Mouse (Mus musculus): ENCODE data around the gene Xrcc2. TPM values are rescaled to one million over a fixed set of nuclear protein-coding genes. Genes with fewer than 3 reads are reported as not detected.
A peak's percentile ranks its signal among the peaks of the same experiment; 100 is the strongest.

The Xrcc2 gene
- polyA plus RNA-seq (2014; fragmentation: Nextera tagmentation; extraction: Ambion mirVana), result 8.1 and 9.0 TPM in 2 replicates

GRCm38 (mm10) chr5:25705567-25706349 is at the start of gene Xrcc2:
TSS of gene Xrcc2 (minus strand) at chr5:25705825.
- no peaks in the 10 kb centered on the region for H3K9me3 ChIP-seq (ENCODE audit: control insufficient read depth, low read length)
- H3K4me3 ChIP-seq (ENCODE audit: control insufficient read depth in 1 of 2, insufficient read depth in 1 of 2, low read depth in 1 of 2, low read length in 2 of 2), result peak within 1 kb of the TSS; percentile 85 to 97
- H3K36me3 ChIP-seq (ENCODE audit: control insufficient read depth, insufficient read depth, low read length), result peaks cover 17% of the 10 kb centered on the region
- H3K27me3 ChIP-seq (ENCODE audit: control insufficient read depth, insufficient read depth, low read length), result no peaks in the 10 kb centered on the region
- 8% methylated on average over 51 of the region's 51 CpGs for WGBS
- peaks cover 7 to 13% of the 10 kb centered on the region in 2 experiments for H3K4me1 ChIP-seq (ENCODE audit: control insufficient read depth in 2 of 2, insufficient read depth in 2 of 2, low read length in 2 of 2)
- H3K9ac ChIP-seq (ENCODE audit: low read length), result peak within 1 kb of the TSS; percentile 89
- ATAC-seq (ENCODE audit: insufficient number of reproducible peaks, insufficient read depth, low FRiP score, low read depth), result peak; percentile 90
- peak within 1 kb of the TSS; percentile 79 for H3K4me2 ChIP-seq (ENCODE audit: low read length)
- peak within 1 kb of the TSS; percentile 86 to 95 for H3K27ac ChIP-seq (replicated peaks in 1 of 2; ENCODE audit: control insufficient read depth in 1 of 2, insufficient read depth in 1 of 2, low read depth in 2 of 2, low read length in 2 of 2)

- no peaks in the 10 kb centered on the region for H3K9me3 ChIP-seq (ENCODE audit: control insufficient read depth, low read length)
- H3K36me3 ChIP-seq (ENCODE audit: control insufficient read depth, insufficient read depth, low read length), result no peaks in the 10 kb centered on the region
- no peaks in the 10 kb centered on the region for H3K27me3 ChIP-seq (ENCODE audit: control insufficient read depth, insufficient read depth, low read length)
- peak overlapping the region; percentile 65 to 75 for H3K27ac ChIP-seq (replicated peaks in 1 of 2; ENCODE audit: control insufficient read depth in 1 of 2, insufficient read depth in 1 of 2, low read depth in 2 of 2, low read length in 2 of 2)
- no peak for ATAC-seq (ENCODE audit: insufficient number of reproducible peaks, insufficient read depth, low FRiP score, low read depth)
- H3K9ac ChIP-seq (ENCODE audit: low read length), result no peak overlapping the region
- H3K4me1 ChIP-seq (ENCODE audit: control insufficient read depth in 2 of 2, insufficient read depth in 2 of 2, low read length in 2 of 2), result peaks cover 20 to 40% of the 10 kb centered on the region in 2 experiments
- WGBS, result 3% methylated on average over 2 of the region's 2 CpGs
- 0 out of 2 replicates have a peak overlapping the region, but pooled peaks have one; percentile 0 for H3K4me2 ChIP-seq (ENCODE audit: low read length)
- no peak overlapping the region for H3K4me3 ChIP-seq (ENCODE audit: control insufficient read depth in 1 of 2, insufficient read depth in 1 of 2, low read depth in 1 of 2, low read length in 2 of 2)
These were observed 48.7 kb upstream of the Xrcc2 start for GRCm38 (mm10) chr5:25754236-25754766.

GRCm38 (mm10) chr5:25753556-25754235 is 48.1 kb upstream of the Xrcc2 start:
- Histone ChIP-seq H3K36me3 (ENCODE audit: control insufficient read depth, insufficient read depth, low read length) (no peaks in the 10 kb centered on the region), H3K27me3 (ENCODE audit: control insufficient read depth, insufficient read depth, low read length) (no peaks in the 10 kb centered on the region), H3K4me3 (ENCODE audit: control insufficient read depth in 1 of 2, insufficient read depth in 1 of 2, low read depth in 1 of 2, low read length in 2 of 2) (no peak overlapping the region), H3K9me3 (ENCODE audit: control insufficient read depth, low read length) (no peaks in the 10 kb centered on the region), H3K4me2 (ENCODE audit: low read length) (0 out of 2 replicates have a peak overlapping the region, but pooled peaks have one; percentile 0), H3K4me1 (ENCODE audit: control insufficient read depth in 2 of 2, insufficient read depth in 2 of 2, low read length in 2 of 2) (peaks cover 20 to 45% of the 10 kb centered on the region in 2 experiments), H3K27ac (replicated peaks in 1 of 2; ENCODE audit: control insufficient read depth in 1 of 2, insufficient read depth in 1 of 2, low read depth in 2 of 2, low read length in 2 of 2) (peak overlapping the region; percentile 65 to 75), H3K9ac (ENCODE audit: low read length) (no peak overlapping the region)
- ATAC-seq (ENCODE audit: insufficient number of reproducible peaks, insufficient read depth, low FRiP score, low read depth), result no peak
- 42% methylated on average over 8 of the region's 8 CpGs for WGBS

- Histone ChIP-seq H3K9ac (ENCODE audit: low read length) (no peak overlapping the region), H3K36me3 (ENCODE audit: control insufficient read depth, insufficient read depth, low read length) (no peaks in the 10 kb centered on the region), H3K27ac (replicated peaks in 1 of 2; ENCODE audit: control insufficient read depth in 1 of 2, insufficient read depth in 1 of 2, low read depth in 2 of 2, low read length in 2 of 2) (no peak overlapping the region), H3K4me2 (ENCODE audit: low read length) (no peak overlapping the region), H3K27me3 (ENCODE audit: control insufficient read depth, insufficient read depth, low read length) (no peaks in the 10 kb centered on the region), H3K4me1 (ENCODE audit: control insufficient read depth in 2 of 2, insufficient read depth in 2 of 2, low read length in 2 of 2) (peaks cover 21 to 48% of the 10 kb centered on the region in 2 experiments), H3K9me3 (ENCODE audit: control insufficient read depth, low read length) (no peaks in the 10 kb centered on the region), H3K4me3 (ENCODE audit: control insufficient read depth in 1 of 2, insufficient read depth in 1 of 2, low read depth in 1 of 2, low read length in 2 of 2) (no peak overlapping the region)
- ATAC-seq (ENCODE audit: insufficient number of reproducible peaks, insufficient read depth, low FRiP score, low read depth), result no peak
- 68% methylated on average over 5 of the region's 5 CpGs for WGBS
These were observed 47.2 kb upstream of the Xrcc2 start for GRCm38 (mm10) chr5:25752862-25753261.

- H3K27ac ChIP-seq (replicated peaks in 1 of 2; ENCODE audit: control insufficient read depth in 1 of 2, insufficient read depth in 1 of 2, low read depth in 2 of 2, low read length in 2 of 2), result peak overlapping the region; percentile 61 to 77
- peaks cover 26 to 52% of the 10 kb centered on the region in 2 experiments for H3K4me1 ChIP-seq (ENCODE audit: control insufficient read depth in 2 of 2, insufficient read depth in 2 of 2, low read length in 2 of 2)
- no peak overlapping the region for H3K9ac ChIP-seq (ENCODE audit: low read length)
- H3K36me3 ChIP-seq (ENCODE audit: control insufficient read depth, insufficient read depth, low read length), result no peaks in the 10 kb centered on the region
- no peak overlapping the region for H3K4me2 ChIP-seq (ENCODE audit: low read length)
- H3K9me3 ChIP-seq (ENCODE audit: control insufficient read depth, low read length), result no peaks in the 10 kb centered on the region
- H3K4me3 ChIP-seq (ENCODE audit: control insufficient read depth in 1 of 2, insufficient read depth in 1 of 2, low read depth in 1 of 2, low read length in 2 of 2), result no peak overlapping the region
- ATAC-seq (ENCODE audit: insufficient number of reproducible peaks, insufficient read depth, low FRiP score, low read depth), result no peak
- H3K27me3 ChIP-seq (ENCODE audit: control insufficient read depth, insufficient read depth, low read length), result no peaks in the 10 kb centered on the region
These were observed 45.9 kb upstream of the Xrcc2 start for GRCm38 (mm10) chr5:25751552-25751951.

- H3K9me3 ChIP-seq (ENCODE audit: control insufficient read depth, low read length), result no peaks in the 10 kb centered on the region
- 21% methylated on average over 3 of the region's 3 CpGs for WGBS
- H3K36me3 ChIP-seq (ENCODE audit: control insufficient read depth, insufficient read depth, low read length), result no peaks in the 10 kb centered on the region
- H3K4me3 ChIP-seq (ENCODE audit: control insufficient read depth in 1 of 2, insufficient read depth in 1 of 2, low read depth in 1 of 2, low read length in 2 of 2), result no peak overlapping the region
- ATAC-seq (ENCODE audit: insufficient number of reproducible peaks, insufficient read depth, low FRiP score, low read depth), result no peak
- H3K27me3 ChIP-seq (ENCODE audit: control insufficient read depth, insufficient read depth, low read length), result no peaks in the 10 kb centered on the region
- peaks cover 20 to 34% of the 10 kb centered on the region in 2 experiments for H3K4me1 ChIP-seq (ENCODE audit: control insufficient read depth in 2 of 2, insufficient read depth in 2 of 2, low read length in 2 of 2)
- H3K9ac ChIP-seq (ENCODE audit: low read length), result no peak overlapping the region
- no peak overlapping the region for H3K4me2 ChIP-seq (ENCODE audit: low read length)
- H3K27ac ChIP-seq (replicated peaks in 1 of 2; ENCODE audit: control insufficient read depth in 1 of 2, insufficient read depth in 1 of 2, low read depth in 2 of 2, low read length in 2 of 2), result peak overlapping the region; percentile 74 to 78
These were observed 43.0 kb upstream of the Xrcc2 start for GRCm38 (mm10) chr5:25748613-25749012.

- Histone ChIP-seq H3K27ac (replicated peaks in 1 of 2; ENCODE audit: control insufficient read depth in 1 of 2, insufficient read depth in 1 of 2, low read depth in 2 of 2, low read length in 2 of 2) (peak overlapping the region; percentile 41 to 74; a peak in 3 of 4 replicates), H3K9me3 (ENCODE audit: control insufficient read depth, low read length) (no peaks in the 10 kb centered on the region), H3K36me3 (ENCODE audit: control insufficient read depth, insufficient read depth, low read length) (no peaks in the 10 kb centered on the region), H3K4me3 (ENCODE audit: control insufficient read depth in 1 of 2, insufficient read depth in 1 of 2, low read depth in 1 of 2, low read length in 2 of 2) (no peak overlapping the region), H3K27me3 (ENCODE audit: control insufficient read depth, insufficient read depth, low read length) (no peaks in the 10 kb centered on the region), H3K9ac (ENCODE audit: low read length) (no peak overlapping the region), H3K4me2 (ENCODE audit: low read length) (no peak overlapping the region), H3K4me1 (ENCODE audit: control insufficient read depth in 2 of 2, insufficient read depth in 2 of 2, low read length in 2 of 2) (peaks cover 18 to 29% of the 10 kb centered on the region in 2 experiments)
- no peak for ATAC-seq (ENCODE audit: insufficient number of reproducible peaks, insufficient read depth, low FRiP score, low read depth)
These were observed 42.3 kb upstream of the Xrcc2 start for GRCm38 (mm10) chr5:25747904-25748303.
